Mouse (Mus musculus) megakaryocyte-erythroid progenitor cell, adult 5 weeks (primary cell): ENCODE results near the gene Krtap17-1. TPM values are rescaled to one million over a fixed set of nuclear protein-coding genes. Genes with fewer than 3 reads are reported as not detected.

Source experiments
- polyA plus RNA-seq: library from polyadenylated mRNA; stranded (reverse); fragments of >175 nt; gene quantifications from 2 replicates; pipeline ENCODE4 v1.2.3, GENCODE M21; 2012

The Krtap17-1 gene
- polyA plus RNA-seq: not detected in 2 replicates

GRCm38 (mm10) chr11:99993620-99994383 lies at the start of gene Krtap17-1:
TSS of gene Krtap17-1 (minus strand) at chr11:99993994.

GRCm38 (mm10) chr11:100041454-100041853 lies 47.7 kb upstream of the Krtap17-1 start, which contains the start of gene Krt34:
TSS of gene Krt34 (minus strand) at chr11:100041554.

GRCm38 (mm10) chr11:100029768-100030167 lies 36.0 kb upstream of the Krtap17-1 start, which contains the start of gene Krt33b:
TSS of gene Krt33b (minus strand) at chr11:100029868.

GRCm38 (mm10) chr11:100016112-100016511 lies 22.3 kb upstream of the Krtap17-1 start, which contains the start of gene Krt33a:
TSS of gene Krt33a (minus strand) at chr11:100016212.

GRCm38 (mm10) chr11:99986180-99986647 lies 7.6 kb downstream of the Krtap17-1 start, which contains the start of gene Krtap16-1:
TSS of gene Krtap16-1 (minus strand) at chr11:99986597.

GRCm38 (mm10) chr11:99978953-99979352 lies 14.8 kb downstream of the Krtap17-1 start, which contains the start of gene Krtap29-1:
TSS of gene Krtap29-1 (minus strand) at chr11:99979053.

DNA sequence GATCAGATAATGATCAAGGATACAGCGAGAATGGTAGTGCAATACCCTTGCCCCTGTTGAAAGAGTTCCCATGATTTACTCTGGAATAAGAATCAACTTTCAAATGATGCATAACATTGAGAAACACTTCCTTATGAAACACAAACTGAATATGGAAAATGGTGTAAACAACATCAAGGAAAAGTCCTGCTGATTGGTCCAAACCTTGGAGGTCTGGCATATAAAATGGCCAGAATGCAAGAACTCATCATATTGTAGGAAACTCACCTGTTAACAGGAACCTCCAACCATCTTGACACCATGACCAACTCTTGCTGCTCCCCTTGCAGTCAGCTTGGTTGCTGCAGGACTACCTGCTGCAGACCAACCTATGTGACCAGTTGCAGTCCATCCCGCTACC lies 45.6 kb downstream of the Krtap17-1 start, which contains the start of gene Krtap9-5:
Gene Krtap9-5, plus strand, starts transcription at position 301 of the 400 bp plus-strand sequence.

Other genes starting within 250 kb of the Krtap17-1 start
- not detected in 2 replicates for gene Gm11595, start 221.1 kb downstream of the Krtap17-1 start, polyA plus RNA-seq
- not detected in 2 replicates for gene Krtap4-8, start 213.3 kb downstream of the Krtap17-1 start, polyA plus RNA-seq
- not detected in 2 replicates for gene Krtap4-9, start 208.8 kb downstream of the Krtap17-1 start, polyA plus RNA-seq
- not detected in 2 replicates for gene Gm11596, start 200.5 kb downstream of the Krtap17-1 start, polyA plus RNA-seq
- gene Gm11569, start 195.1 kb downstream of the Krtap17-1 start, polyA plus RNA-seq: not detected in 2 replicates
- not detected in 2 replicates for gene Gm11554, start 189.5 kb downstream of the Krtap17-1 start, polyA plus RNA-seq
- gene Krtap4-13, start 184.1 kb downstream of the Krtap17-1 start, polyA plus RNA-seq: not detected in 2 replicates
- gene Gm11564, start 178.3 kb downstream of the Krtap17-1 start, polyA plus RNA-seq: not detected in 2 replicates
- gene 2300003K06Rik, start 155.9 kb downstream of the Krtap17-1 start, polyA plus RNA-seq: not detected in 2 replicates
- gene Krtap4-16, start 142.4 kb downstream of the Krtap17-1 start, polyA plus RNA-seq: not detected in 2 replicates
- gene Gm11568, start 136.1 kb downstream of the Krtap17-1 start, polyA plus RNA-seq: not detected in 2 replicates
- not detected in 2 replicates for gene Gm11559, start 129.5 kb downstream of the Krtap17-1 start, polyA plus RNA-seq
- gene Krtap9-1, start 120.6 kb downstream of the Krtap17-1 start, polyA plus RNA-seq: not detected in 2 replicates
- gene Gm11567, start 114.8 kb downstream of the Krtap17-1 start, polyA plus RNA-seq: not detected in 2 replicates
- not detected in 2 replicates for gene Krtap31-1, start 86.1 kb downstream of the Krtap17-1 start, polyA plus RNA-seq
- not detected in 2 replicates for gene Gm11565, start 79.2 kb downstream of the Krtap17-1 start, polyA plus RNA-seq
- gene Krtap31-2, start 57.7 kb downstream of the Krtap17-1 start, polyA plus RNA-seq: not detected in 2 replicates
- gene Krtap9-5, start 45.5 kb downstream of the Krtap17-1 start, polyA plus RNA-seq: not detected in 2 replicates
- not detected in 2 replicates for gene Krtap29-1, start 14.9 kb downstream of the Krtap17-1 start, polyA plus RNA-seq
- not detected in 2 replicates for gene Krtap16-1, start 7.4 kb downstream of the Krtap17-1 start, polyA plus RNA-seq
- not detected in 2 replicates for gene Krt33a, start 22.2 kb upstream of the Krtap17-1 start, polyA plus RNA-seq
- not detected in 2 replicates for gene Krt33b, start 35.9 kb upstream of the Krtap17-1 start, polyA plus RNA-seq
- not detected in 2 replicates for gene Krt34, start 47.6 kb upstream of the Krtap17-1 start, polyA plus RNA-seq
- not detected in 2 replicates for gene Krt31, start 56.6 kb upstream of the Krtap17-1 start, polyA plus RNA-seq
- not detected in 2 replicates for gene Krt32, start 94.2 kb upstream of the Krtap17-1 start, polyA plus RNA-seq
- not detected in 2 replicates for gene Krt35, start 102.2 kb upstream of the Krtap17-1 start, polyA plus RNA-seq
- not detected in 2 replicates for gene Krt36, start 111.6 kb upstream of the Krtap17-1 start, polyA plus RNA-seq
- not detected in 2 replicates for gene Krt13, start 127.6 kb upstream of the Krtap17-1 start, polyA plus RNA-seq
- not detected in 2 replicates for gene Krt15, start 141.9 kb upstream of the Krtap17-1 start, polyA plus RNA-seq
- not detected in 2 replicates for gene Krt19, start 154.7 kb upstream of the Krtap17-1 start, polyA plus RNA-seq
- gene Krt9, start 199.3 kb upstream of the Krtap17-1 start, polyA plus RNA-seq: not detected in 2 replicates
- gene Krt14, start 213.6 kb upstream of the Krtap17-1 start, polyA plus RNA-seq: 0.14 and 0.15 TPM in 2 replicates